Mouse (Mus musculus) lung, postnatal 14 days (tissue): ENCODE measurements around the gene Galm.

ENCODE experiments used
- DNase-seq: peaks from one replicate; pipeline ENCODE4 v3.0.0; 2021

Gene Galm

DNA sequence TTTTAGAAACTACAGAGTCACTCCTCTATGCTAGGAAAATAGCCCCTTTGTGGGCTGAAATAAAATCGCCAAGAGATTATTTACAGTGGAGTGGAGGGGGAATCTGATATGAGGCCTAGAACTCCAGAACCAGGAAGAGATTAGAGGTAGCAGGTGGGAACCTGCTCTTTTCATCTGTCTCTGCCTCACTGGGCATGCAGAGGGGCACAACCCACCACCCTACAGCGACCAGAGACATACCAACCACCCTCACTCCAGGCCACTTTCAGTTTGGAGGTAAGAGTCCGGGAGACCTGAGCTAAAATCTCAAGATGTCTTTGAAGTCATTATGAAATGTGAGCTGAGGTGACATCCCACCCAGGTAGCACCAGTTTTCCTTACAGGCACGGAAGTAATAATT is 2.1 kb downstream of the Galm start:
- DNase-seq: no peak

- no peak for DNase-seq
Measured at GRCm38 (mm10) chr17:80130718-80131430, 3.6 kb downstream of the Galm start.

DNA sequence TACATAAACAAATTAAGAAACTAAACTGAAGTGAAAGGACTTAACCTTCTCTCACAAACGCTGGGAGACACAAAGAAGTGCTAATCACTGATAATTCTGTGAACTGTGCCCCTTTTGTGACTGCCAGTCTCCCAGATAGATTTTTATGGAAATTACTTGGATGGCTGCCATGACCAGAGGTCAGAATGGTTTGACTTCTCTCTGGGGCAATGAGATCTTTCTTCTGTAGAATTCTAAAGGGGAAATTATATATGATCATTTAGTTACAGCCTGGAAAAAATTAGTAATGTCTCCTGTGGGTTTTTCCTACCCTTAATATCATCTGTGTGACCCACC is 4.1 kb downstream of the Galm start:
- no peak for DNase-seq

- no peak for DNase-seq
Measured at GRCm38 (mm10) chr17:80131838-80132237, 4.6 kb downstream of the Galm start.

- no peak for DNase-seq
Measured at GRCm38 (mm10) chr17:80132502-80132901, 5.2 kb downstream of the Galm start.

- DNase-seq: peak; percentile 44
Measured at GRCm38 (mm10) chr17:80138434-80139162, 11.3 kb downstream of the Galm start.

GRCm38 (mm10) chr17:80139753-80140444 is 12.6 kb downstream of the Galm start:
- DNase-seq: no peak

DNA sequence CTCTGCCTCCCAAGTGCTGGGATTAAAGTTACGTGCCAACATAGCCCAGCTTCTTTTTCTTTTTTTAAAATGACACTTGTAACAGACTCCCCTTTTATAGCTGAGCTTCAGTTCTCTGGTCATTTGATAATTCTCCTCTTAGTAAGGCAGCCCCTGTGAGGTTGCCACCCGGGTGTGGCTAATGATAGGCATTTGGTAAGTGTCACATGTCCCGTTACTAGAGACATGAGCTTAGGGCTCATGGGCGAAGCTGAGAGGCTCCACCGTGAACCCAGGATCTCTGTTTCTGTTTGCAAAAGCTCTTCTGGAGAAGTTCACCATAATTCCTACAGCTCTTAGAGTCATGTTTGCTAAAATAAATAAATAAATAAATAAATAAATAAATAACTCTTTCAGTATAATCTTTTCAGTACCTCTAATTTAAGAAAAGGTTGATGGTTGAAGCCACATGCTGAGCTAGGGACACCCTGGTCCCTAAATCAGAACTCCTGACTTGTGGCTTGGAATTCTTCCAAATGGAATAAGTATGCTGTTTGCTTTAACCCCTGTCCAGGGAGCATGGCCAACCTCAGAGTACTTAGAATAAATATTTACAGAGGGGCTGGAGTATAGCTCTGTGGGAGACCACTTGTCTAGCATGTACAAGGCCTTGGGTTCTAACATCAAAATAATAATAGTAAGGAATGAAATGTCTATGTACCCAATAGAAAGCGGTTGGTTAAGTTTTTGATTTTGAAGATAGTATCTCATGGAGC is 16.4 kb downstream of the Galm start:
- no peak for DNase-seq

DNA sequence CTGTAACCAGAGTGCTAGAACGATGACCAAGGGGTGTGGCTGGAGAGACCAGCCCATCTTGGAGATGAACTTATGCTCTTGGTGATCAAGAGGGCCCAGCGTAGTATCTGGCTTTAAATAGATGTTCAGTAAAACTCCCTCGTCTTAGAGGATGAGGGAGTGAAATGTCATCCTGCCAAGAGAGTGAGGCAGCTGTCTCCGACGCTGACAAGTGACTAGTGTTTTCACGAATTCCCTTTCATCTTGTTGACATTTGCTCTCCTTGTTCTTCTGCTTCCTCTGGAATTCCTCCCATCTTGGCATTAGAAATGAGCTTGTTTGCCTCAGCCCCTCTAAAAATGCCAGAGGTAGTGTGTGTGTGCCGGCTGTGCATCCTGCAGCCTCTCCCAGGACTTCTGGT is 17.9 kb downstream of the Galm start:
- no peak for DNase-seq

- DNase-seq: no peak
Measured at GRCm38 (mm10) chr17:80145771-80146170, 18.5 kb downstream of the Galm start.

- peak; percentile 80 for DNase-seq
Measured at GRCm38 (mm10) chr17:80148053-80148994, 21.1 kb downstream of the Galm start.

GRCm38 (mm10) chr17:80148995-80149388 is 21.7 kb downstream of the Galm start:
- no peak for DNase-seq

- DNase-seq: no peak
Measured at GRCm38 (mm10) chr17:80151353-80151752, 24.1 kb downstream of the Galm start.

GRCm38 (mm10) chr17:80152767-80153630 is 25.7 kb downstream of the Galm start:
- no peak for DNase-seq

DNA sequence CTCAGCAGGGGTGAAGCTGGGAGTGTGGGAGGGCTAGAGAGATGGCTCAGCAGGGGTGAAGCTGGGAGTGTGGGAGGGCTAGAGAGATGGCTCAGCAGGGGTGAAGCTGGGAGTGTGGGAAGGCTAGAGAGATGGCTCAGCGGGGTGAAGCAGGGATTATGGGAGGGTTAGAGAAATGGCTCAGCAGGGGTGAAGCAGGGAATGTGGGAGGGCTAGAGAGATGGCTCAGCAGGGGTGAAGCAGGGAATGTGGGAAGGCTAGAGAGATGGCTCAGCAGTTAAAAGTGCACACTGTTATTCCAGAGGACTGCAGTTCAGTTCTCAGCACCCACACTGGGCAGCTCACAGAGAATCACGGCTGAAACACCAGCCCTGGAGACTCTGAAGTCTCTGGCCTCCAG is 26.4 kb downstream of the Galm start:
- DNase-seq: no peak

GRCm38 (mm10) chr17:80156905-80157304 is 29.6 kb downstream of the Galm start:
- DNase-seq: no peak

DNA sequence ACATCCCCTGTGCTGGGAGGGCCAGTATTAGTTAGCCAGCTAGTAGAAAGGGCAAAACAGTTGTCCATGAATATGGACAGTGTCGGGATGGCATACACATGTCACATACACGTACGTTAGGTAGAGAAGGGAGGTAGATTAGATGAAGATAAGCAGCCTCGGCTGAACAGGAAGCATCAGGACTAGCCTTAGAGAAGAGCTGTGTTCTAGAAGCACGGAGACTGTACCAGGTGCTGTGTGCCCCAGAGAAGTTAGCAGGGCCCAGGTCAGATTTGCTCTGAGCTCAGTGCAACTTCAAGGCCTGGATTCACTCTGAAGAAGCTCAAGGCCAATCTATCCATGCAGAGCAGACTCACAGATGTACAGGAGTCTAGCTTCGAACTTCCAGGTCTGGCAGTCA is 30.2 kb downstream of the Galm start:
- DNase-seq: no peak

DNA sequence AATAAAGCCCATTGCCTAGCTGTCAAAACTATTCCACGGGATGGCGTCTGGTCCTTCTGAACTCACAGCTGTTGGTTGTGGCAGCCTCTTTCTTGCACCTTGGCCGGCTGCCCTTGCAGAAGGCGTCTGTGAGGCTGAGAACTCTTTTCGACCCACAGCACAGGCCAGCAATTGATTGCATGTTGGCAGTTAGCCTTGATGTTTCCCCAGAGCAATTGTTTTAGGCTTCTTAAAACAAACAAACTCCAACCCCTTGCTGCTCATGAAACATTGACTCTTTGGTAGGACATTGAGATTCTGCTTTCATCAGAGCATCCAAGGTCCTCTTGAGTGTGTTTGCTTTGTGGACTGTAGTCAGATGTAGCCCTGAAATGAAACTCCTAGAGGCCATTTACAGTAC is 33.2 kb downstream of the Galm start:
- peak; percentile 86 for DNase-seq

- no peak for DNase-seq
Measured at GRCm38 (mm10) chr17:80163991-80164390, 36.7 kb downstream of the Galm start.

DNA sequence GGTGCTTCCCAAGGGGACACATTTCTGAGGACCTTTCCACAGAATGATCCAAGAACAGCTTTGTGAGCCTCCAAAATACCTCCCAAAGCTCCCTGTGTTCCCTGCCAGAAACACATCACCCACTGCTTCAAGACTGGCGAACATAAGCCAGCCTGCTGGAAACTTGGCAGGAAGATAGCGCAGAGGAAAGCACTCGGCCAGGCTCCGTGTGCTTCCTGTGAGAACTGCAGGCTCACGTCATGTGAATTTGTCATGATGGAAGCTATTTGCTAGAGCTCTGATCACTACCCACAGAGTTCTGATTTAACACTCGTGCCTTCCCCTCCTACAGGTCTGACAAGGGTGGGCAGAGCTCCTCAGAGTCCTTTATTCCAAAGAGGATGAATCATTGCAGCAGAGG is 38.5 kb downstream of the Galm start:
- DNase-seq: peak; percentile 51

GRCm38 (mm10) chr17:80166346-80166745 is 39.1 kb downstream of the Galm start:
- no peak for DNase-seq
